Mouse (Mus musculus) CH12.LX (cell line): Measurements from ENCODE around the gene Cd93. TPM values are rescaled to one million over a fixed set of nuclear protein-coding genes. Genes with fewer than 3 reads are reported as not detected.

Source experiments
- DNase-seq: peaks from one replicate; pipeline ENCODE4 v3.0.0-alpha.2; 2013; ENCODE audit errors: extremely low read depth
- H3K27ac ChIP-seq: 2 replicates; pipeline ENCODE4 v1.5.1; 2012; ENCODE audit warnings: low read depth, mild to moderate bottlenecking, control low read depth, moderate library complexity; ENCODE audit not compliant: insufficient read depth
- H3K27me3 ChIP-seq: replicated peaks from 2 replicates; pipeline ENCODE3; 2012; ENCODE audit warnings: inconsistent platforms
- H3K36me3 ChIP-seq, 2 experiments: replicated peaks in 1 of 2; 2 replicates each; pipeline versions ENCODE3 to v1.6.1; 2012; ENCODE audit warnings: inconsistent platforms in 1 of 2, low read length in 1 of 2, mild to moderate bottlenecking in 1 of 2, mixed read lengths in 1 of 2, moderate library complexity in 1 of 2; ENCODE audit not compliant: control insufficient read depth in 1 of 2, insufficient read depth in 1 of 2
- H3K4me1 ChIP-seq, 2 experiments: 2 replicates each; pipeline ENCODE4 v1.6.1; 2012; ENCODE audit warnings: inconsistent platforms in 1 of 2, moderate library complexity in 1 of 2; ENCODE audit not compliant: insufficient read depth in 2 of 2, control insufficient read depth in 1 of 2
- H3K4me2 ChIP-seq: 2 replicates; pipeline ENCODE4 v1.6.1; 2012; ENCODE audit warnings: low read depth, mild to moderate bottlenecking, control low read depth; ENCODE audit not compliant: poor library complexity, insufficient read depth, severe bottlenecking
- H3K4me3 ChIP-seq, 3 experiments: fragments of 150-350 bp in 1 of 3; sonication (generic) in 1 of 3; replicated peaks in 1 of 3; 2 replicates each; pipeline versions ENCODE3 to v1.5.1; 2011 to 2012; ENCODE audit warnings: low read depth in 2 of 3, low read length in 2 of 3, mild to moderate bottlenecking in 2 of 3, moderate library complexity in 2 of 3, control low read depth in 1 of 3, improper control_type of control experiment in 1 of 3, inconsistent platforms in 1 of 3, mixed read lengths in 1 of 3; ENCODE audit not compliant: poor library complexity in 1 of 3
- H3K79me2 ChIP-seq: replicated peaks from 2 replicates; pipeline ENCODE4 v1.6.1; 2012; ENCODE audit warnings: mild to moderate bottlenecking, moderate library complexity; ENCODE audit not compliant: control insufficient read depth, poor library complexity, insufficient read depth, severe bottlenecking; ENCODE audit errors: extremely low read depth
- H3K9ac ChIP-seq: 2 replicates; pipeline ENCODE4 v1.6.1; 2012; ENCODE audit warnings: low read depth, mild to moderate bottlenecking, control low read depth, moderate library complexity; ENCODE audit not compliant: insufficient read depth
- H3K9me3 ChIP-seq: replicated peaks from 2 replicates; pipeline ENCODE3; 2012; ENCODE audit warnings: low read length, inconsistent platforms, mixed read lengths
- BHLHE40 ChIP-seq: IDR thresholded peaks from 2 replicates; pipeline ENCODE4 v1.6.1; 2011; ENCODE audit warnings: mild to moderate bottlenecking, low read depth, low read length, improper control_type of control experiment
- E2F4 ChIP-seq: IDR thresholded peaks from 2 replicates; pipeline ENCODE4 v1.6.1; 2011; ENCODE audit warnings: low read depth, low read length, improper control_type of control experiment; ENCODE audit not compliant: insufficient replicate concordance
- EP300 ChIP-seq: IDR thresholded peaks from 2 replicates; pipeline ENCODE4 v1.6.1; 2011; ENCODE audit warnings: low read length, improper control_type of control experiment
- ETS1 ChIP-seq: conservative IDR thresholded peaks from 2 replicates; pipeline ENCODE4 v1.6.1; 2012; ENCODE audit warnings: low read depth, mild to moderate bottlenecking, inconsistent platforms, low read length, improper control_type of control experiment, moderate library complexity
- GABPA ChIP-seq: IDR thresholded peaks from 2 replicates; pipeline ENCODE4 v1.6.1; 2012; ENCODE audit warnings: low read depth, low read length, improper control_type of control experiment, inconsistent platforms; ENCODE audit not compliant: insufficient replicate concordance
- JUN ChIP-seq: IDR thresholded peaks from 2 replicates; pipeline ENCODE4 v1.6.1; 2011; ENCODE audit warnings: low read depth, mild to moderate bottlenecking, low read length, improper control_type of control experiment, moderate library complexity; ENCODE audit not compliant: insufficient read depth
- KAT2A ChIP-seq: IDR thresholded peaks from 2 replicates; pipeline ENCODE4 v1.6.1; 2012; ENCODE audit warnings: low read length, improper control_type of control experiment, inconsistent platforms; ENCODE audit not compliant: insufficient replicate concordance
- MAFK ChIP-seq: IDR thresholded peaks from 2 replicates; pipeline ENCODE4 v1.6.1; 2011; ENCODE audit warnings: low read length, improper control_type of control experiment; ENCODE audit not compliant: insufficient replicate concordance
- MEF2A ChIP-seq: IDR thresholded peaks from 2 replicates; pipeline ENCODE4 v1.6.1; 2014; ENCODE audit warnings: low read depth, mild to moderate bottlenecking, inconsistent platforms, low read length, improper control_type of control experiment, borderline replicate concordance
- MYC ChIP-seq: IDR thresholded peaks from 2 replicates; pipeline ENCODE4 v1.6.1; 2011; ENCODE audit warnings: low read depth, mild to moderate bottlenecking, improper control_type of control experiment, low read length
- NELFE ChIP-seq: IDR thresholded peaks from 2 replicates; pipeline ENCODE4 v1.6.1; 2011; ENCODE audit warnings: low read depth, low read length, improper control_type of control experiment
- PAX5 ChIP-seq: IDR thresholded peaks from 2 replicates; pipeline ENCODE4 v1.6.1; 2012; ENCODE audit warnings: low read length, inconsistent platforms, mixed read lengths
- POLR2A ChIP-seq: IDR thresholded peaks from 2 replicates; pipeline ENCODE4 v1.6.1; 2011; ENCODE audit warnings: low read depth, mild to moderate bottlenecking, improper control_type of control experiment, low read length
- TCF12 ChIP-seq: IDR thresholded peaks from 2 replicates; pipeline ENCODE4 v1.6.1; 2014; ENCODE audit warnings: low read depth, mild to moderate bottlenecking, inconsistent platforms, low read length, improper control_type of control experiment
- USF1 ChIP-seq: IDR thresholded peaks from 2 replicates; pipeline ENCODE4 v1.6.1; 2014; ENCODE audit warnings: low read depth, mild to moderate bottlenecking, inconsistent platforms, low read length, improper control_type of control experiment
- USF2 ChIP-seq: conservative IDR thresholded peaks from 2 replicates; pipeline ENCODE4 v1.6.1; 2011; ENCODE audit warnings: low read depth, low read length, improper control_type of control experiment
- ZC3H11A ChIP-seq: IDR thresholded peaks from 2 replicates; pipeline ENCODE4 v1.6.1; 2012; ENCODE audit warnings: low read depth, mild to moderate bottlenecking, inconsistent platforms, low read length, improper control_type of control experiment
- ZMIZ1 ChIP-seq: IDR thresholded peaks from 2 replicates; pipeline ENCODE4 v1.6.1; 2012; ENCODE audit warnings: low read depth, mild to moderate bottlenecking, inconsistent platforms, low read length, improper control_type of control experiment
- dilution Hi-C: fragments of 300-500 bp; cut with MboI; formaldehyde crosslinking; loops from 2 replicates; pipeline ENCODE4 v1.14.3; 2020; ENCODE audit warnings: low sequenced_read_pairs; ENCODE audit not compliant: extremely low pct_unique_long_range_greater_than_20kb, extremely low pct_ligation_motif_present
- in situ Hi-C: fragments of 300-500 bp; cut with MboI; formaldehyde crosslinking; loops from 3 replicates; pipeline ENCODE4 v1.14.3; 2019; ENCODE audit warnings: low sequenced_read_pairs, low pct_ligation_motif_present, low pct_unique_long_range_greater_than_20kb, mixed read lengths
- polyA plus RNA-seq: library from polyadenylated mRNA; unstranded; fragments of >175 nt; gene quantifications from 2 replicates; pipeline ENCODE4 v1.2.1, GENCODE M21; 2012; ENCODE audit warnings: low read depth; ENCODE audit not compliant: insufficient read length
- total RNA-seq, 2 experiments: library from RNA; depleted of rRNA; stranded (reverse); fragments of 300-350 nt in 1 of 2; fragments of >200 nt in 1 of 2; gene quantifications; 2 replicates each; pipeline ENCODE4 v1.2.3; 2012 to 2014

The Cd93 gene
- total and polyA plus RNA-seq, 3 experiments: 0.04 to 0.08 (median 0.07) TPM

- in situ Hi-C loops: no loop called here
- no peak for DNase-seq
- TF ChIP-seq POLR2A (no peak), GABPA (no peak), JUN (no peak), EP300 (no peak), MAFK (no peak), ZC3H11A (no peak), USF1 (no peak), BHLHE40 (no peak), TCF12 (no peak), E2F4 (no peak), PAX5 (no peak), MEF2A (no peak), MYC (no peak), USF2 (no peak), NELFE (no peak)
- no peak overlapping the region for H3K4me3 ChIP-seq
- H3K4me1 ChIP-seq: peaks cover 0 to 30% of the 10 kb centered on the region in 2 experiments; a peak in 2 of 4 replicates
- no peaks in the 10 kb centered on the region for H3K9me3 ChIP-seq
- H3K9ac ChIP-seq: no peak overlapping the region
- dilution Hi-C loops: no loop called here
- H3K27ac ChIP-seq: no peak overlapping the region
- no peak overlapping the region for H3K4me2 ChIP-seq
- no peaks in the 10 kb centered on the region for H3K27me3 ChIP-seq
- H3K79me2 ChIP-seq: no peaks in the 10 kb centered on the region
- no peaks in the 10 kb centered on the region for H3K36me3 ChIP-seq
Observed at GRCm38 (mm10) chr2:148419151-148419550, 24.2 kb downstream of the Cd93 start.

DNA sequence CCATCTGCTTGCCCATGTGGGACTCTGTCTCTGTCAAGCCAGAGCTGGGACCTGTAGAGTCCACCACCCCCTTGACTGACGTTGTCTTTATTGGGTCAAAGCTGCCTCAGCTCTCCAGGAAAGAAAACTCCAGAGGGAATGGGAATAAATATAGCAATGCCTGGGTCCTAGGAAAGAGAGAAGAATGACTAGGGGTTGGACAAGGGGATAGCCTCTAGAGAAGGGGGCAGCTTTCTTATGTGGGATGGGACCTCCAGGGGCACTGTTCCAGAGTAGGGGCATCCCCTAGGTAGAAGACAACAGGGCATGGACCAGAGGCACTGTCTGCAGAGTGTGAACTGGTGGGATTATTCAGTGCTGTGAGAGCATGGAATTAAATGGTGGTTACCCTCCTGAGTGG is 33.5 kb downstream of the Cd93 start:
- TF ChIP-seq MAFK (no peak), MYC (no peak), ZMIZ1 (no peak), ETS1 (no peak), KAT2A (no peak)

More for the DNA sequence above, 33.5 kb downstream of the Cd93 start:
- H3K9me3 ChIP-seq: no peaks in the 10 kb centered on the region
- H3K79me2 ChIP-seq: no peaks in the 10 kb centered on the region
- no peaks in the 10 kb centered on the region for H3K36me3 ChIP-seq
- peaks cover 0 to 9% of the 10 kb centered on the region in 2 experiments; a peak in 2 of 4 replicates for H3K4me1 ChIP-seq
- no peak overlapping the region for H3K4me2 ChIP-seq
- H3K9ac ChIP-seq: no peak overlapping the region
- no peak overlapping the region for H3K4me3 ChIP-seq
- dilution Hi-C loops (no loop called here), in situ Hi-C loops (no loop called here)
- DNase-seq: no peak
- H3K27me3 ChIP-seq: no peaks in the 10 kb centered on the region
- no peak overlapping the region for H3K27ac ChIP-seq
